Mouse (Mus musculus) heart, postnatal 36 days (tissue): ENCODE results near the gene Ccdc27. TPM values are rescaled to one million over a fixed set of nuclear protein-coding genes. Genes with fewer than 3 reads are reported as not detected.

Experiments
- DNase-seq, 2 experiments: peaks; one replicate each; pipeline ENCODE4 v3.0.0; 2021 to 2022
- intact Hi-C: fragments of 180-260 bp; cut with DNase I; formaldehyde crosslinking; loops from one replicate; pipeline ENCODE4 v1.15.1; 2025
- total RNA-seq, 2 experiments: library from RNA; stranded (reverse); gene quantifications; 2 replicates each; pipeline ENCODE4 v1.2.3; 2021

The Ccdc27 gene
- total RNA-seq, 2 experiments from 2014 or later: not detected

- intact Hi-C loops: no loop called here
- no peak for DNase-seq
These were observed 16.1 kb downstream of the Ccdc27 start for GRCm38 (mm10) chr4:154026441-154026761.

- intact Hi-C loops: no loop called here
- DNase-seq: peak; percentile 63 to 69
These were observed 16.6 kb downstream of the Ccdc27 start, which contains the start of gene Smim1 for GRCm38 (mm10) chr4:154025641-154026440. Gene Smim1 (minus strand): TSS chr4:154026230.

GRCm38 (mm10) chr4:154024729-154025521 lies 17.6 kb downstream of the Ccdc27 start:
- intact Hi-C loops: no loop called here
- no peak for DNase-seq

- intact Hi-C loops: no loop called here
- DNase-seq: no peak
These were observed 18.5 kb downstream of the Ccdc27 start for GRCm38 (mm10) chr4:154023754-154024601.

- intact Hi-C loops: no loop called here
- DNase-seq: no peak
These were observed 19.6 kb downstream of the Ccdc27 start for GRCm38 (mm10) chr4:154022844-154023243.

GRCm38 (mm10) chr4:154022407-154022806 lies 20.1 kb downstream of the Ccdc27 start:
- intact Hi-C loops: no loop called here
- peak; percentile 38 to 41 for DNase-seq

GRCm38 (mm10) chr4:154021432-154021831 lies 21.0 kb downstream of the Ccdc27 start:
- DNase-seq: no peak
- intact Hi-C loops: no loop called here

- intact Hi-C loops: no loop called here
- DNase-seq: peak in 1 of 2 experiments; percentile 50
These were observed 22.9 kb downstream of the Ccdc27 start for GRCm38 (mm10) chr4:154019571-154019970.

- DNase-seq: no peak
- intact Hi-C loops: no loop called here
These were observed 27.0 kb downstream of the Ccdc27 start for GRCm38 (mm10) chr4:154015476-154015875.

- DNase-seq: peak in 1 of 2 experiments; percentile 30
- intact Hi-C loops: no loop called here
These were observed 30.2 kb downstream of the Ccdc27 start for GRCm38 (mm10) chr4:154012132-154012882.

- intact Hi-C loops: loop anchor here (1.0 to 2.0 kb wide), 2 partner anchors 37 to 56 kb away; partner anchors contain the start of genes Cep104 and Dffb
- DNase-seq: peak; percentile 81 to 87
These were observed 30.8 kb downstream of the Ccdc27 start, which contains the start of gene Lrrc47 for GRCm38 (mm10) chr4:154011646-154012089. Gene Lrrc47 (plus strand): TSS chr4:154011731.

- no peak for DNase-seq
- intact Hi-C loops: loop anchor here (1.0 to 2.0 kb wide), 2 partner anchors 36 to 56 kb away; partner anchors contain the start of genes Cep104 and Dffb
These were observed 31.4 kb downstream of the Ccdc27 start for GRCm38 (mm10) chr4:154010907-154011645.

- DNase-seq: no peak
- intact Hi-C loops: no loop called here
These were observed 34.7 kb downstream of the Ccdc27 start for GRCm38 (mm10) chr4:154007759-154008158.

GRCm38 (mm10) chr4:154006264-154006663 lies 36.2 kb downstream of the Ccdc27 start:
- intact Hi-C loops: no loop called here
- no peak for DNase-seq

- intact Hi-C loops: no loop called here
- DNase-seq: no peak
These were observed 37.0 kb downstream of the Ccdc27 start for GRCm38 (mm10) chr4:154005488-154005887.

GRCm38 (mm10) chr4:153993505-153993904 lies 49.0 kb downstream of the Ccdc27 start:
- intact Hi-C loops: no loop called here
- no peak for DNase-seq

- no peak for DNase-seq
- intact Hi-C loops: no loop called here
These were observed 49.8 kb downstream of the Ccdc27 start for GRCm38 (mm10) chr4:153992715-153993114.

- intact Hi-C loops: no loop called here
- no peak for DNase-seq
These were observed 62.0 kb downstream of the Ccdc27 start for GRCm38 (mm10) chr4:153980470-153980869.

GRCm38 (mm10) chr4:153979243-153979642 lies 63.2 kb downstream of the Ccdc27 start:
- intact Hi-C loops: no loop called here
- no peak for DNase-seq
